Mouse (Mus musculus): Measurements from ENCODE around the gene Gpr150.

GRCm38 (mm10) chr13:76101989-76102388, 45.2 kb upstream of the Gpr150 start:
- TF ChIP-seq POLR2A (IDR thresholded peaks at IDR 0.05; ENCODE audit: low read depth, low read length): no peak
- TF ChIP-seq CTCF (conservative IDR thresholded peaks at IDR 0.05; ENCODE audit: insufficient read depth, insufficient read length, low read depth, low read length): no peak

Data from kidney, adult 2 months (tissue).